Mouse (Mus musculus): ENCODE data around the gene Gjb3.

Gjb3 gene

GRCm38 (mm10) chr4:127278451-127279001 is 52.1 kb downstream of the Gjb3 start:
- no peak for DNase-seq

Measured in right cerebral cortex, postnatal 4 days (tissue).